Mouse (Mus musculus) gastrocnemius, adult 8-10 months (tissue): ENCODE measurements around the gene Hoxa4. TPM values are rescaled to one million over a fixed set of nuclear protein-coding genes. Genes with fewer than 3 reads are reported as not detected.

Experiments
- DNase-seq, 2 experiments: peaks; one replicate each; pipeline ENCODE4 v3.0.0; 2022; ENCODE audit warnings: low spot score in 2 of 2
- total RNA-seq, 4 experiments: library from RNA; stranded (reverse); gene quantifications; 2 replicates each; pipeline ENCODE4 v1.2.4; 2022

Gene Hoxa4
- 1 to 10 TPM; 1.8 to 2.8 (median 2.1) TPM for total RNA-seq

DNA sequence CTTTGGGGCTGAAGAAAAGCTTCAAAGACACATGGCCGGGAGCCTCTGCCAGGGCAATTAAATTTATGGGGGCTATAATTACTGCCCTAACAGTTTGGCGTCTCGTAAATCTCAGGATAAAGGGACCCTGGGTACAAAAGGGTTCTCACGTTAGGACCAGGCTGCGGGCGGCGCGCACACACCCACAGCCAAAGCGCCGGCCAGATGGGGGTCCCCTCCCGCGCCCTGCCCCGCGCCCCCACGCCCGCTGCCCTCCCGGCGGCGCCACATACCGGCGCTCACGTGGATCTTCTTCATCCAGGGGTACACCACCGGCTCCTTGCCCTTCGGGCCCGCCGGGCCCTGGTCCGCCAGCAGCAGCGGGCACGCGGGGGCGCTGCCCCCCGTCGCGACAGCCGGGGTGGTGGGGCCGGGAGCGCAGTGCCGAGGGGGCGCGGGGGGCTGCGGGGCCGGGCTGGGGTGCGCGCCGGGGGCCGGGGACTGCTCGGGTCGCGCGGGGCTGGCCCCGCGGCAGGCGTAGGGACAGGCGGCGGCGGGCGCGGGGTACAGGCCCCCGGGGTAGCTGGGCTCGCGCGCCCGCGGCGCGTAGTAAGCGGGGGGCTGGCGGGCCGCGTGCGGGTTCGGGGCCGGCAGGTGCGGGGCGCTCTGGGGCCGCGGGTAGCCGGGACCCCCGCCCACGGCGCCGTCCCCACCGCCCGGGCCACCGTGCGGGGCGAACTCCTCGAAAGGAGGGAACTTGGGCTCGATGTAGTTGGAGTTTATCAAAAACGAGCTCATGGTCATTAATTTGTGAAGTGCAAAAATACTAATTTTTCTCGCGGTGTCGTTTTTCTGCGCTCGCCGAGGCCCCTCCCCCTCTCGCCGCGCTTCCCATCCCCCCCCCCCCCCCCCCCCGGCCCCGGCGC is at the start of gene Hoxa4:
Gene Hoxa4 (minus strand): TSS at position 848 of the 905 bp plus-strand sequence.
- no peak for DNase-seq

DNA sequence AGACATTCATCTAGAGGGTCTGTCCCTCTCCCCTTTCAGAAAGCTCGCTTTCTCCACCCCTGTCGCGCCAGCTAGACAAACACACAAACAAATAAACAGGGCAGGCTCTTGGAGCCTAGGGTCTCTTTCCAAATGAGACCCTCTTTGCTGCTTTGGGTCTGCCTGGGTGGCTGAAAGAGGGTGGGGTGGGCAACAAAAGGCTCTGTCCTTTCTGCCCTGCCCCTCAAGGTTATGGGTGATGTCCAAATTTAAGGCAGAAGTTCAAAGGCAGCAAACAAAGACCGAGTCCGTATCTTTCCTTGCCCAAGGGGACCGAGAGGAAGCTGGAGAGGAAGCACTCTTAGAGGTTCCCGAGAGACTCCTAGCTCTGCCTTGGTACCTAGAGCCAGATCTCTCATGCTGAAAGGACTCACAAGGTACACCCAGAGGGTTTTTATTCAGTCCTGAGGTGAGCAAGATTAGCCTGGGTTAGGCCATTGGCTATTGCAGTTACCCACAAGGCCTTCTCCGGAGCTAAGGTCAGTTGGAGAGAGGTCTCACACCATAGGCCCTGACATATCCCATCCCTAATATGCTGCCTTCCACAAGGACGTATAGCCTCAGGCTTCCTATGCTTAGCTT is 49.6 kb upstream of the Hoxa4 start:
- no peak for DNase-seq

DNA sequence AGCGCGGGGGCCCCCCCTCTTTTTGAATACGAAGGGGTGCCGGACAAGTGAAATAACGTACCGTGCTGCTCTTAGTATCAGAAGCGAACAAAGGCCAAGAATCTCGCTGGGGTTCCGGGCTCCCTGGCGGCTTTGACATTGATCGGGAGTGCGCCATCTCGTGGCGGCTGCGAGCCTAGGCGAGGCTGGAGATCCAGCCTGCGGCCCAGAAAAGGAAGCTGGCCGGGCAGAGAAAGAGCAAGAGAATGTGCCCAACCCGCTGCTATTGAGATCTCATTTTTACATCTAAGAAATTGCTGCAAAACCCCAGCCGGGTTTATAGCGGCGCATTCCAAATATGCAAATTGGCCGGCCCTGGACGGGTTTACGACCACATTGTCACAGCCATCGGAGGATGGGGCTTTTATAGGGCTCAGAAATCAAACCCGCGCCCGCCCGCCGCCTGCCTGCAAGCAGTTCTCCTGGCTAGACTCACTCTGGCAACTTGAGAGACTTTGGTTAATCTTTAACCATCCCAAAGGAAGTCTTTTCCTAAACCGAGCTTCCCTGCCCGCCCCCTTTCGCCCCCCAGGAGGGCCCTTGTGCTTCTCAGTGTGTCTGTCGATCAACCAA is 48.9 kb upstream of the Hoxa4 start, which contains the start of gene Hoxa10:
Gene Hoxa10 (minus strand): TSS at position 466 of the 612 bp plus-strand sequence.
- peak; percentile 80 to 85 for DNase-seq

DNA sequence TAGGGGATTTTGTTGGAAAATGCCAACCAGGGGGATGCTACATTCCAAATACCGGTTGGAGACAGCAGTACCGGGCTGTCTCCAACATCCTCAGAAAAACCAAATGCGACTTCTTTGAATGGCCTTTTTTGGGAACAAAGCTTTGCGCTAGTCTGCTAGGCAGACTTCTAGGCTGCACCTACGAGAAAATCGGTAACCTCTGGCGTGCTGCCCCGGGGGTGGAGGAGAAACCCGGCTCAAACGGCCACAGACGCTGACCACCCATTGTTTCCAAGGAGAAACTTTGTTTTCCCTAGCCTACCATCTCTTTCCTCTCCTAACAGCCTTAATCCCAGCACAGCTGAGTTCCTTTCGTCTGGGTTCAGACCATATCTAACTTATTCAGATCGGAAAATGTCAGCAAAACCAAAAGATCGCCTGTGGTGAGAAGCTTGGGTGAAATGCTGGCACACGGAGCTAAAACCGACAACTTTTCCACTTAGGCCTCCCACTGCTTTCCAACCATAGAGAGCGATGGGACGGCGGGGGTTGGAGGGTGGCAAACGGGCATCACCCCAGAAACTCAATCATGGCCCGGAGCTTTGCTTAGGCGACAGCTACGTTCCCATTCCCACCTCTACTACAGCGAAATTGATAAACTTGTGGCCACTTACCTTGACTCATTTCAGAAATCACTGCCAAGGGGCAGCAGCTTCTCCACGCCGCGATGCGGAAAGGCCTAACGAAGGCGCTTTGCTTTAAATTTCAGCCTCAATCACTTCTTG is 48.3 kb upstream of the Hoxa4 start:
- DNase-seq: no peak

DNA sequence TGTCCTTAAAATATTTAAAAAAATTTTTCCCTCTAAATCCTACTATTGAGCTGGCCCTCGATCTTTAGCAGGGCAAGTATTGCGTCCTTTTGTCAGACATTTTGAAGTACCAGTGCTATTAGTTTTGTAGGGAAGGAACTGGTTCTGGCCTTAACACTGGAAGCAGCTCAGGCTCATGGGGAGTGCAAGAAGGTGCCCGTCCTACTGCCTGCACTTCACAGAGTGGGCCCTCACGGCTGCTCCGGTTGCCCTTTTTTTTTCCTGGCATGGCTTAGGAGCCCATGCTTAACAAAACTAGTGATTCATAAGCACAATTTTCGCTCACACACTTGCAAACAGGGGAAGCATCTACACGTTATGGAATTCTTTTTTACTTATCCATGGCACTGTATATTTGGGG is 47.4 kb upstream of the Hoxa4 start:
- no peak for DNase-seq

DNA sequence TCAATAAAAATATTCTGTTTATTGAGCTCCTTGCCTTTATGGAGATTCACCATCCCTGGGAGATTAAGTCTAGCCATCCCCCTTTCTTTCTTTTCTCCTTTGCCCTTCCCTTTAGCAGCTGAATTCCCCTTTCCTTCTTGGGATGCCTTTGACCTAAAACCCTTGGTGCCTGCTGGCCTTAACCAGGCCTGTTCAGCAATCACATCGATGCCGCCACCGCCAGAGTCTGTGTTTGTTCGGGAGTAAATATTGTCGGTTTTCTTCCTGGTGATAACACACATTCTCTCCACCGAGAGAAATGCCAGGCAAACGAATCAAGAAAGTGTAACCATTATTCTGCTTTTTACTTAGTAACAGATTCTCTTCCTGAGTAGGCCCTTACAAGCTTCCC is 46.6 kb upstream of the Hoxa4 start:
- no peak for DNase-seq

DNA sequence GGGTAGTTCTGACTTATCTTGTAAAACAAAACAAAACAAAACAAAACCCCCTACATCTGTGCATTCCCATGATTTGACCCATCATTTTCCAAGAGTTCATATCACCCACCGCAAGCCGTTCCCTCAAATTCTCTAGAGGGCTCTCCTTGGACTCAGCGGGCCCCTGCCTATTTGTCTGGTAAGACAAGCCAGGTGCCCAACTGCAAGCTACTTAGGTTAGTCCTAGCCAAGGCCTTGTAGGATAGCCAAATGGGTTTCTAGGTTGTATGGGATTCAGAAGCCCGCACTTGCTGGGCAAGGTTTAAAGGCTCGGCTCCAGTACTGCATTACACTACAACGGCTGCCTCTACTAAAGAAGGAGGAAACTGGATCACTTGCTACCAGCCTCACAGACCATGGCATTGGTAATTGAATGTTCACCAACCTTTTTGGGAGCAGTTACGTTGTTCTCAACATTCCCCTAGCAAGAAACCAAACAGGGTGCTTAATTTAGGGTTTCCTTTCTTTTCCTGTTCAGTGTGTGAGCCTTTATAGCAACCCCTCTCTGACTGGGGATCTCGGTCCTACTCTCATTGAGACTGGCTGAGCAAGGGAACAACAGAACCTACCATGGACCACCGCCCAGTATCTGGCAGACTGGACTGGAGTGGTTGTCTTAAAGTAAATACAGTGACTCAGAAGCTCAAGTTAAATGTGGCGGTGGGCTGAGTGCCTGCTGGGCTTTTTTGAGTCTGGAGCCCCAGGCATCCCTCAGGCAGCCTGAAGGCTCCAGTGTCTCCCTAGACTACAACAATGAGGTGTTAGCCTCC is 46.0 kb upstream of the Hoxa4 start:
- DNase-seq: no peak

DNA sequence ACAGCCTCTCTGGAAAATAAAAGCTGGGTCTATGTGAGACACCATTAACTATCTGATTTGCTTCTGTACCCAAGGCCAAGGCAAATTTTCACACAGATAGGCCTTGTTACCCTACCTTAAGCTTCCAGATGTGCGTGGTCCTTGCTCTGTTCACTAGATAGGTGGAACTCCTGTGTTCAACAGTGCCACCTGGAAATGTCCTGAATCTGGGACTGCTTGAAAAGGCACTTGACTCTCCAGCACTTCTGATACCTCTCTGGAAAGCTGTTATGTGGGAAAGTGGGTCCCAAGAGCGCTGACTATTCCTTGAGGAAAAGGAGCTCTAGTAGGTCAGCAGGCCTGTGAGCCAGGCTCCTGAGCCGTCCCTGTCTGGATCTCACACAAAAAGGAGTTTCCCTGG is 45.3 kb upstream of the Hoxa4 start:
- no peak for DNase-seq

DNA sequence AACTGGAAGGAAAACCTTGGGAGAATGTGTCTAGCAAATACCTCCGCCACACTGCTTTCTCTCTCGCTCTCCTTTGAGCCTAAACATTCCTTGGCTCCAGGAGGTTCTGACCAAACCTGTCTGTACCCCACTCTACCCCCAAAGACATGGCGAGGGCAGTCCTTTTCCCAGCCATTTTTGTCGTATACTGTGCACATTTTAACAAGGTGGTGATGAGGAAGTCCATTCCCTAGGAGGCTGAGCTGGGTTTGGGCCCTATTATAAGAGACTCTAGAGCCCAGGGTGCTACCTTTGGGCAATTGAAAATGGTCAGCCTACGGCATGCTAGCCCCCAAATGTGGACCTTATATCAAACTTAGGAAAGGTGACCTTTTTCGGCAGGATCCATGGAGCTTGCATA is 44.3 kb upstream of the Hoxa4 start:
- DNase-seq: no peak

DNA sequence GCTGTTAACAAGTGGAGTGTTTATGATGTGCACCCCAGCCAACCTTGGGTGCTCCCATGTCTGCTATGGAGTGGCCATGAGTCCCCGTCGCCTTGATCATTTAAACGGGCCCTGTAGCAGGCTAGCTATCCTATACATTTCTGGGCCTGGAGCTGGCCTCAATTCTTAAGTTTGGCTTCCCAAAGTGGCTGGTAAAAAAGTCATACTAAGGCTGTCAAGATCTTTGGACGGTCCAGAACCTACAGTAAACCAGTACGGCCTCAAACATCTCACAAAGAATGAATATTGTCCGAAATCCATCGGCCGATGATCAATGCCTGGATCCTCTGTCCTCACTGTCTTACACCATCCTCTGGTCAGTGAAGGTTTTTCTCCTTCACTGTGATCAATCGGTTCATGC is 43.7 kb upstream of the Hoxa4 start:
- DNase-seq: no peak

DNA sequence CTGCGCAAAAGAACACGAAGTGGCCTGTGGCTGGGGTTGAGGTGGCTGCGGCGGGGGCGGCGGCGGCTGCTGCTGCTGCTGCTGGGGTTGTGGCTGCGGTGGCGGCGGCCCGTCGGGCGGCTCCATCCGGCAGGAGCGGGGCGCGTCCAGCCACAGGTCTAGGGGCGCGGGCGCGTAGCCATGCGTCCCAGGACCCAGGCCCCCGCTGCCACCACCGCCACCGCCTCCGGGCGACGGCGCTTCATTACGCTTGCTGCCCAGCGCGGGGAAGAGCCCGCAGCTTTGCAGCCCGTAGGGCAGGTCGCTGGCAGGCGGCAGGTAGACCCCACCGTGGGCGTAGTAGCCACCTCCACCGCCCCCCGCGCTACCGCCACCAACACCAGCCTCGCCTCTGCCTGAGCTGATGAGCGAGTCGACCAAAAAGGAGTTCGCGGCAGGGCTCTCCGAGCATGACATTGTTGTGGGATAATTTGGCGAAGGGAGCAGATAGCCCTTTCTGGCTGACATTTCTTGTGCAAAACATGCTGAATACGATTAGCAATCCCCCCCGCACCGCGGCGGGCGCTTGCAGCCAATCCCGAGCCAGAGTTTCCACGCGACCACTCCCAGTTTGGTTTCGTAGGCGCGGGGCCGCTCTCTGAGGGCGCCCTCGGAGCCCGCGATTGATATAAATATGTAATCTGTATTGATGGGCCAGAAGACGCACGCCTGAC is 43.0 kb upstream of the Hoxa4 start:
- peak; percentile 18 to 54 for DNase-seq

DNA sequence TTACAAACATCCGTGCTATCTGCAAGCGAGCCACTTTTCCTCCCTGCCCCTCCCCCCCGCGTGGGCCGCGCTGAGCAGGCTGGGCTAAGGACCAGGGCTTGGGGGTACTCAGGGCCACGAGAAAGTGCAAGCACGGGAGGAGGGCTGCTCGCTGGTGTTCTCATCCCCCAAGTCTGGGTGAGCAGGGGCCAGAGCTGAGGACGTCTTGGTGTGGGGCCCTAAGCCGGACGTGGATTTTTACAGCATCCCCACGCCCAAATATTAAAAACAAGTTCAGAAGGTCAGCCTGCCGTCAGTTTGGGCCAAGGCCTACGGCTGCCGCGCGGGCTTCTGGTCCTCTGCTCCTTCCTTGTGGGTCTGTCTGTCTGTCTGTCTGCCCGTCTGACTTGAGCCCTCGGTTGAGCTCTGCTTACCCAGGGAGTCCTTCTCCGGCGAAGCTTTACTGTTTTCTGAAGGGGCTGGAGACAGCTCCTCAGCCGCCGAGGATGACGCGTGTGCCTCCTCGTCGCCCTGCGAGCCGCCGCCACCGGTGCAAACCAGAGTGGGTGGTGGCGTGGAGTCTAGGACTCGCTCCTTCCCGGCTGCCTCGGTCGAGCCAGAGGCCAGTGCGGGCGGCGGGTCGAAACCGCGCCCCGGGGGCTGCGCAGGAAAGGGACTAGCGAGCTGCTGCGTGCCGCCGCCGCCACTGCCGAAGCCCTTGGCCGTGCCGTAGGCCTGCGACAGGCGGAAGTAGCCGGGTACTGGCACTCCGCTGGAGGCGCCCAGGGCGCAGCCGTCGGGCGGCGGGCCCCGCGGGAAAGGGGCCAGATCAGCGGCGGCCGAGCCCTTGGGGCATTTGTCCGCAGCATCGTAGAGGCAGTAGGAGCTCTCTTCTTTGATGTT is 42.2 kb upstream of the Hoxa4 start:
- DNase-seq: peak; percentile 74 to 76

DNA sequence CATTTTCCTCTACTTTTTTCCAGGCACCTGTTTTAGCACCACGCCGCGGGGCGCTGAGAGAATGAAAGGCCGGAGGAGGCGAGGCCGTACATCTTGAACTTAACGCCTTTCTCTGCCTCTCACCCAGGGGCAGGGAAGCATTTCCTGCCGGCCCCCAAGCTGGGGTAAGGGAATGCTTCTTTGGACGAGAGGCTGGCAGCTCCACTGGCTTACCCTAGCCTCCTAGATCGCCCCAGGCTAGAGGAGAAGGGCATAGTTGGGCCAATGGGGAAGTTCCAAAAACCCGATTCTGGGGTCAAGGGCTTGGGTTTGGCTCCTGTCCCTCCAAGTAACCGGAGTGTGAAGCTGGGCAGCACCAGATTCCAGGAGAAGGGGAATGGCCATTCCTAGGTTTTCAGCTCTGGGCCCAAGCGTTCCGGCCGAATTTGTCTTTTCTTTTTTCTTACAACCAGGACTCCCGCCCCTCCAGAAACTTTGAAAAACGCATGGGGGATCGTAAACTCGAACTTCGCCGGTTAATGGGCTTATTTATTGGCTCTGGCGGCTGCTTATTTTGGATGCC is 41.5 kb upstream of the Hoxa4 start:
- peak in 1 of 2 experiments; percentile 12 for DNase-seq

DNA sequence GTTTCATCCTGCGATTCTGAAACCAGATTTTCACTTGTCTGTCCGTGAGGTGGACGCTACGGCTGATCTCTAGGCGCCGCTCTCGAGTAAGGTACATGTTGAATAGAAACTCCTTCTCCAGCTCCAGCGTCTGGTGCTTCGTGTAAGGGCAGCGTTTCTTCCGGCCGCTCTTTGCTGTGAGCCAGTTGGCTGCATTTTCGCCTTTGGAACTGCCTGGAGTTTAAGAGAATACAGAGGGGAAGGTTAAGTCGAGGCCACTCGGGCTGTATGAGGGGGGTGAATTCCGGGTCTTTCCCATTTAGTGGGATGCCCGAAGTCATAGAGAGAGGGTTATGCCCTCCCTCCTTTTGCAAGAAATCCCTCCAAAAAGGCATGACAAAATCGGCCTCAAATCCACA is 41.0 kb upstream of the Hoxa4 start:
- DNase-seq: peak in 1 of 2 experiments; percentile 39

DNA sequence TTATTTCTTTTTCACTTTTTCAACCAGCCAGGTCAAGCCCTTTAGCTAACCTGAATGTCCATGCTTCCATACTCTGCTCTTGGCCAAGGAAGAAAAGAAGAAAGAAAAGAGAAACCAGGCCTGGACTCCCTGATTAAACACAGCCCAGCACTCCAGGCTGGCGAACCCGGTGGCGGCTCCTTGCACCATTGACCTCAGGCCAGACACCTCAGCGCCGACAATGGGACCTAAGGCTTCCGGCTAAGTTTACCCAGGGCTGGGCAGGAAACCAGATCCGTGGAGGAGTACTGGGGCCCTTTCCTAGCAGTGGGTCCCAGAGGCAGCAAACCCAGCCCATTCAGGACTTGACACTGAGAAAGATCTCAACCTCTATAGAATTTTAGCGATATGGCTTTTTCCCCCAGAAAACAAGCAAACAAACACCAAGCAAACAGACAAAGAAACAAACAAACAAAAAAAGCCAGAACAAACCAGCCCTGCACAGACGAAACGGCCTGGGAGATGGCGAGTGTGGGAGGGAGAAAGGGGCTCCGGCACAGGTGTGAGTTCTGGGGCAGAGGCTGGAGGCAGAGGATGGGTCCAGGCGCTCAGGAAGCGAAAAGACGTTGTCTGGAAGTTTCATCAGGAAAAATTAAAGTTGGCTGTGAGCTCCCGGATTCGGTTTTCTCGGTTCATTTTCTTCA is 40.5 kb upstream of the Hoxa4 start:
- DNase-seq: peak in 1 of 2 experiments; percentile 27

DNA sequence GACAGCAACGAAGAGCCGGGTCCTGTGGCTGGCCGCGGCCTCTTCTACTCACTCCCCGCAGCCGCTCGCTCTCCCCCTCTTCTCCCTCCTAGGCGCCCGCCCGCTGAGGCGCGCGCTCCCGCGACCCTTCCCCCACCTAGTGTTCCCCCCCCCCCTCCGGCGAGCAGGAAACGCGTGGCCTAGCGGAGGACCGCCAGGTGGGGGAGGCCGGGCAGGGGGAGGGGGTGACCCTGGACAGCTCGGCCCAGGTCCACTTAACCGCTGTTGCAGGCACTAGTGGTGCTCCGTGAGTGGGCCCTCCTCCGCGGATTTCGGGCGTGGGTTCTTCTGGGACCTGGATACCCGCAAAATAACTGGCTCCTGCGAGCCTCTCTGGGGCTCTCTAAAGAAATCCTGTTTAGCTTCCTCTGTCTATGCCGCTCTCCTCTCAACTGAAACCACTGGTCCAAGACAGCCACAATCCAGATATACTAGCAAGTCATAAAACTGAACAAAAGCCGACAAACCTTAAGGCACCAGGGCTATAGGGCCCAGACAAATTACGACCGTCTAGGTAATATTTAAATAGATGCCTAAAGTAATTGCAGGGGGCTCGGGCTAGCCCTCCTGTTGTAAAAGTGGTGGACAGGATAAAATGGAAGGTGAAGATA is 39.1 kb upstream of the Hoxa4 start, which contains the start of gene Hoxa9:
Gene Hoxa9 (minus strand): TSS at position 574 of the 650 bp plus-strand sequence.
- DNase-seq: no peak
